In the genomic region with DNA sequence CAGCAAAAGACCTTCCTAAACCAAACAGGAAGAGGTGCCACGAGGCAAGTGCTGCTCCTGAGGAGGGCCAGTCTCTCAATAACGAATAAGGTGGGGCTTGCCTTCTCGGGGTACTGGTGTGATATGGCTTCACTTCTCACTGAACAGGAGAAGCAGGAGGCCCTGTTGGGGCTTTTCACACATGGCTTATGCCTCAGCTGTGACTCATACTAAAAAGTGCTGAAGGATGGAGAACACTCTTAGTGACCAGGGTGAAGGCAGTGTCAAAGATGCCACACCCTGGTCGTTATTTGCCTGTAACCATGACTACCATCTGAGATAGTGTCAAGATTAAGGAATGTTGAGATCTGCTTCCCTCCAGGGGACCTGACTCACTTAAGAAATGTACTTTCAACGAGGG, we compare ENCODE assay signal across 14 mouse cellular contexts.
DNase-seq lines count a peak whose midpoint lies in the region; ATAC-seq and TF ChIP-seq lines count a peak whose summit lies in the region.
"Had no signal": no experiment of that assay in that cellular context is flagged by ENCODE, and none has a peak within 500 bp of the region (broad histone marks: within the 10 kb centered on the region; RNA-seq: fewer than 3 reads in every experiment).

No protein-coding gene starts in this region.

- DNase-seq in heart, adult 8-10 months (ENCODE audit: low spot score): no peak
- DNase-seq in Patski (ENCODE audit: low read depth, low spot score): no peak
- peak; percentile 53 for DNase-seq in splenic B cell, adult 2 months (ENCODE audit: low read depth, low spot score)
- DNase-seq in thymus, postnatal 25 days: no peak
- DNase-seq in heart, postnatal 14 days: no peak
- DNase-seq: adrenal gland, postnatal 36 days; cerebellum, adult 11-12 months; kidney, adult 18-20 months had no signal

- 22% methylated on average over 5 of the region's 5 CpGs for WGBS in heart, embryonic 13.5 days
- WGBS in intestine, postnatal 0 days: 12% methylated on average over 5 of the region's 5 CpGs
- WGBS in kidney, embryonic 16.5 days: 35% methylated on average over 5 of the region's 5 CpGs

- CTCF ChIA-PET in Patski (lab: Charles Lee): no interaction called here

- TF ChIP-seq CTCF in Patski (IDR thresholded peaks at IDR 0.05): no peak
- no peak for TF ChIP-seq CTCF in intestine, postnatal 0 days (IDR thresholded peaks at IDR 0.05; ENCODE audit: low read depth)

- H3K4me1 ChIP-seq in heart, embryonic 13.5 days: peaks cover 66% of the 10 kb centered on the region
- no peaks in the 10 kb centered on the region; the same call in 1 of the 2 replicates for H3K4me1 ChIP-seq in intestine, postnatal 0 days (replicated peaks; ENCODE audit: control insufficient read depth, insufficient read depth, low read length)
- H3K4me1 ChIP-seq in kidney, embryonic 16.5 days (ENCODE audit: insufficient read depth, low read length): peaks cover 13% of the 10 kb centered on the region; the same call in 1 of the 2 replicates

- H3K4me2 ChIP-seq in heart, embryonic 13.5 days: no peak overlapping the region
- no peak overlapping the region; the same call in 1 of the 2 replicates for H3K4me2 ChIP-seq in intestine, postnatal 0 days (replicated peaks; ENCODE audit: low read depth)
- H3K4me2 ChIP-seq in kidney, embryonic 16.5 days (replicated peaks; ENCODE audit: low read depth, low read length): no peak overlapping the region
- H3K4me2 ChIP-seq: liver, embryonic 12.5 days had no signal

- H3K36me3 ChIP-seq in heart, embryonic 13.5 days: no peaks in the 10 kb centered on the region
- no peaks in the 10 kb centered on the region for H3K36me3 ChIP-seq in intestine, postnatal 0 days (ENCODE audit: control insufficient read depth, insufficient read depth)
- H3K36me3 ChIP-seq in splenic B cell, adult 2 months (ENCODE audit: control insufficient read depth, insufficient read depth, low read length, poor library complexity, severe bottlenecking): no peaks in the 10 kb centered on the region
- H3K36me3 ChIP-seq in kidney, embryonic 16.5 days (ENCODE audit: insufficient read depth, low read length): no peaks in the 10 kb centered on the region
- H3K36me3 ChIP-seq: hindbrain, embryonic 10.5 days; liver, embryonic 12.5 days had no signal

- H3K27me3 ChIP-seq in heart, embryonic 13.5 days (replicated peaks): no peaks in the 10 kb centered on the region
- no peaks in the 10 kb centered on the region for H3K27me3 ChIP-seq in Patski
- H3K27me3 ChIP-seq in intestine, postnatal 0 days (replicated peaks; ENCODE audit: control insufficient read depth, insufficient read depth, low read length): no peaks in the 10 kb centered on the region
- H3K27me3 ChIP-seq in splenic B cell, adult 2 months (ENCODE audit: control insufficient read depth, insufficient read depth, low read length, poor library complexity, severe bottlenecking): no peaks in the 10 kb centered on the region
- no peaks in the 10 kb centered on the region for H3K27me3 ChIP-seq in kidney, embryonic 16.5 days (ENCODE audit: insufficient read depth, low read length)
- H3K27me3 ChIP-seq: liver, embryonic 12.5 days had no signal

- in situ Hi-C loops in Patski (cut with MboI; ENCODE audit: low pct_unique_long_range_greater_than_20kb): no loop called here

- no peak for ATAC-seq in heart, embryonic 13.5 days (ENCODE audit: extremely low read depth, insufficient number of reproducible peaks, low FRiP score, low TSS enrichment)
- peak; percentile 36 for ATAC-seq in Patski
- ATAC-seq in intestine, postnatal 0 days: peak; percentile 86
- no peak for ATAC-seq in kidney, embryonic 16.5 days (ENCODE audit: low FRiP score, low TSS enrichment)
- ATAC-seq: forebrain, embryonic 16.5 days; liver, embryonic 12.5 days had no signal

- no peak overlapping the region for H3K9ac ChIP-seq in heart, embryonic 13.5 days
- no peak overlapping the region for H3K9ac ChIP-seq in intestine, postnatal 0 days (ENCODE audit: low read depth, low read length)
- no peak overlapping the region for H3K9ac ChIP-seq in kidney, embryonic 16.5 days (replicated peaks; ENCODE audit: low read length)
- H3K9ac ChIP-seq: liver, embryonic 12.5 days had no signal

- intact Hi-C loops in heart, postnatal 14 days (cut with DNase I): no loop called here

- no peak overlapping the region for H3K4me3 ChIP-seq in heart, embryonic 13.5 days
- H3K4me3 ChIP-seq in intestine, postnatal 0 days (ENCODE audit: low read depth, low read length): no peak overlapping the region
- no peak overlapping the region for H3K4me3 ChIP-seq in kidney, embryonic 16.5 days (ENCODE audit: low read length)
- H3K4me3 ChIP-seq: hindbrain, embryonic 10.5 days; liver, embryonic 12.5 days had no signal

- H3K27ac ChIP-seq in heart, embryonic 13.5 days (replicated peaks): 0 out of 2 replicates have a peak overlapping the region, but pooled peaks have one; percentile 29
- H3K27ac ChIP-seq in intestine, postnatal 0 days (ENCODE audit: low read depth, low read length): peak overlapping the region; percentile 43; the same call in 1 of the 2 replicates
- H3K27ac ChIP-seq in kidney, embryonic 16.5 days (ENCODE audit: low read length): no peak overlapping the region
- H3K27ac ChIP-seq: liver, embryonic 12.5 days had no signal

- no peaks in the 10 kb centered on the region for H3K9me3 ChIP-seq in heart, embryonic 13.5 days
- no peaks in the 10 kb centered on the region for H3K9me3 ChIP-seq in intestine, postnatal 0 days (ENCODE audit: control insufficient read depth)
- H3K9me3 ChIP-seq in kidney, embryonic 16.5 days (ENCODE audit: low read length): no peaks in the 10 kb centered on the region
- H3K9me3 ChIP-seq: hindbrain, embryonic 10.5 days; liver, embryonic 12.5 days had no signal

- POLR2A ChIA-PET in Patski (lab: Charles Lee): no interaction called here

Comparison
In these comparisons a context has a peak if more than half of its experiments do, and no peak if none do; other contexts are left out.
1. ATAC-seq: peak in Patski (single experiment) and intestine, postnatal 0 days (single experiment); none in heart, embryonic 13.5 days (single experiment) and kidney, embryonic 16.5 days (single experiment).